Mouse (Mus musculus) heart, postnatal 0 days (tissue): ENCODE data around the gene Scn3b.

ENCODE experiments used
- CTCF ChIP-seq: IDR thresholded peaks from 2 replicates; pipeline ENCODE4 v1.5.1; 2016; ENCODE audit warnings: antibody characterized with exemption, control low read depth, low read depth
- EP300 ChIP-seq: IDR thresholded peaks from 2 replicates; pipeline ENCODE4 v1.6.1; 2016; ENCODE audit warnings: antibody characterized with exemption, low read depth

GRCm38 (mm10) chr9:40292475-40292874 lies 23.5 kb downstream of the Scn3b start:
- TF ChIP-seq EP300 = no peak
- TF ChIP-seq CTCF = no peak
